Mouse (Mus musculus) midbrain, embryonic 13.5 days (tissue): ENCODE data around the gene A530016L24Rik. TPM values are rescaled to one million over a fixed set of nuclear protein-coding genes. Genes with fewer than 3 reads are reported as not detected.

Experiments
- ATAC-seq: fragments of 200-750 bp; cut with Nextera tagmentation; 2 replicates; pipeline ENCODE4 v1.8.0; 2017; ENCODE audit warnings: mild to moderate bottlenecking, moderate TSS enrichment, moderate library complexity
- H3K27ac ChIP-seq: fragments of 300-500 bp; sonication (generic); 2 replicates; pipeline ENCODE4 v1.5.1; 2015; ENCODE audit warnings: inconsistent platforms, mild to moderate bottlenecking, moderate library complexity
- H3K27me3 ChIP-seq: fragments of 300-500 bp; sonication (generic); 2 replicates; pipeline ENCODE4 v1.6.1; 2015; ENCODE audit warnings: mild to moderate bottlenecking, inconsistent platforms
- H3K36me3 ChIP-seq: fragments of 300-500 bp; sonication (generic); 2 replicates; pipeline ENCODE4 v1.6.1; 2015; ENCODE audit warnings: mild to moderate bottlenecking, inconsistent platforms
- H3K4me1 ChIP-seq: fragments of 300-500 bp; sonication (generic); replicated peaks from 2 replicates; pipeline ENCODE4 v1.6.1; 2015; ENCODE audit warnings: inconsistent platforms
- H3K4me2 ChIP-seq: fragments of 300-500 bp; sonication (generic); replicated peaks from 2 replicates; pipeline ENCODE4 v1.6.1; 2015; ENCODE audit warnings: moderate library complexity, mild to moderate bottlenecking, inconsistent platforms
- H3K4me3 ChIP-seq: fragments of 300-500 bp; sonication (generic); replicated peaks from 2 replicates; pipeline ENCODE4 v1.5.1; 2015; ENCODE audit warnings: mild to moderate bottlenecking, inconsistent platforms
- H3K9ac ChIP-seq: fragments of 300-500 bp; sonication (generic); replicated peaks from 2 replicates; pipeline ENCODE4 v1.6.1; 2015; ENCODE audit warnings: mild to moderate bottlenecking, inconsistent platforms
- H3K9me3 ChIP-seq: fragments of 300-500 bp; sonication (generic); 2 replicates; pipeline ENCODE4 v1.6.1; 2016; ENCODE audit warnings: mild to moderate bottlenecking, inconsistent platforms
- WGBS: fragments of 180-500 bp; shearing (Covaris S2); methylation state at CpG from one replicate; pipeline ENCODE4 v1.1.7; 2015; 5-methylcytosine and 5-hydroxymethylcytosine counted together
- polyA plus RNA-seq: library from polyadenylated mRNA; unstranded; fragments of >200 nt; fragmentation: Nextera tagmentation; extraction: Ambion mirVana; gene quantifications from 2 replicates; pipeline ENCODE4 v1.2.1, GENCODE M21; 2015

The A530016L24Rik gene
- polyA plus RNA-seq, 1 experiment from 2014 or later = 0.15 TPM

DNA sequence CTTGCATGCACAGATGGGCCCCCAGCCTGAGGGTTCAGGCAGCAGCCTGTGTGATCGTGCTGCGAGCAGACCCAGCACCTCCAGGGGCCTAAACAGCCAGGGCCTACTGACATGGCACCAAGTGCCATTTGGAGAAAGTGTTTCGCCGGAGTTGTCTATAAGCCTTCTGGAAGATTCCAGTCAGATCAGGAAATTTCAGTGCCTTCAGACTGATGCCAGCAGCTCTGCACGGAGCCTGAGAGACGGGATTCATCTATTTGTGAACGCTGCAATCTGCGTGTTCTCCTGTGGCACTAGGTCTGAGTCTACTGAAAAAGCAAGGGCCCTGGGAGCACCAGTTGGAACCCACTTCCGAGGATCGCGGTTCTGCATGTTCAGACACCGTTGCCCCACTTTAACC is 51.1 kb downstream of the A530016L24Rik start:
- no peaks in the 10 kb centered on the region for H3K36me3 ChIP-seq
- WGBS = 91% methylated on average over 12 of the region's 12 CpGs

DNA sequence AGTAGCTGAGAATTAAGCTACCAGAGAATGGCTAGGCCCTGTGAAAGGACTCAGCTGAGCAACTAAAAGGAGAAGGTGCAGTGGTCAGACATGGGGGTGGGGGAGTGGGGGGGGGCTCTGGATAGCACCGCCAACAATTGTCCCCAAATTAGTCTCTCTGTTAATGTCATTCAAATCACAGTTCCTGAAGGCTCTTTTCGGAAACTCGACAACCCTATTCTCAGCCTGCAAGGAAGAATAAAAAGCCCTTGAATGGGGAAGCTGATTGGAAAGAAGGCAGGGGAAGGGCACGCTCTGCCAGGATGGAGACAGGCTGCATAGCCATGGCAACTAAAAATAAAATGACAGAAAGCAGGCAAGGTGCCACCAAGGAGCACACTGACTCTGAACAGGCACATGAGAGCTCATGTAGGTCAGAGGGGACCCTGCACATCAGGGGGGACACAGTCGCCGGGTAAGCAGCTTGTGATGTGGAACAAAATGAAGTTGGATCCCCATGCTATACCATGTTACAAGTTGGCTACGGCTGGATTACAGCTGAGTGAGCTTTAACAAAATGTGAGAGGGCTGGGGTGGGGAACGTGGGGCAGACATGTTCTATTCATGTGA is 52.3 kb downstream of the A530016L24Rik start:
- Histone ChIP-seq H3K4me1 (peaks cover 50% of the 10 kb centered on the region), H3K27ac (peak overlapping the region; percentile 88), H3K9me3 (no peaks in the 10 kb centered on the region), H3K27me3 (peaks cover 27% of the 10 kb centered on the region), H3K36me3 (no peaks in the 10 kb centered on the region), H3K9ac (peak overlapping the region; percentile 40), H3K4me2 (no peak overlapping the region), H3K4me3 (no peak overlapping the region)
- WGBS = 5% methylated on average over 8 of the region's 8 CpGs
- ATAC-seq = peak; percentile 58

More for the DNA sequence above, 51.1 kb downstream of the A530016L24Rik start:
- Histone ChIP-seq H3K4me3 (no peak overlapping the region), H3K9ac (no peak overlapping the region), H3K9me3 (no peaks in the 10 kb centered on the region), H3K27ac (no peak overlapping the region; the same call in 1 of the 2 replicates), H3K4me1 (peaks cover 41% of the 10 kb centered on the region), H3K27me3 (peaks cover 27% of the 10 kb centered on the region), H3K4me2 (no peak overlapping the region)
- ATAC-seq = no peak

DNA sequence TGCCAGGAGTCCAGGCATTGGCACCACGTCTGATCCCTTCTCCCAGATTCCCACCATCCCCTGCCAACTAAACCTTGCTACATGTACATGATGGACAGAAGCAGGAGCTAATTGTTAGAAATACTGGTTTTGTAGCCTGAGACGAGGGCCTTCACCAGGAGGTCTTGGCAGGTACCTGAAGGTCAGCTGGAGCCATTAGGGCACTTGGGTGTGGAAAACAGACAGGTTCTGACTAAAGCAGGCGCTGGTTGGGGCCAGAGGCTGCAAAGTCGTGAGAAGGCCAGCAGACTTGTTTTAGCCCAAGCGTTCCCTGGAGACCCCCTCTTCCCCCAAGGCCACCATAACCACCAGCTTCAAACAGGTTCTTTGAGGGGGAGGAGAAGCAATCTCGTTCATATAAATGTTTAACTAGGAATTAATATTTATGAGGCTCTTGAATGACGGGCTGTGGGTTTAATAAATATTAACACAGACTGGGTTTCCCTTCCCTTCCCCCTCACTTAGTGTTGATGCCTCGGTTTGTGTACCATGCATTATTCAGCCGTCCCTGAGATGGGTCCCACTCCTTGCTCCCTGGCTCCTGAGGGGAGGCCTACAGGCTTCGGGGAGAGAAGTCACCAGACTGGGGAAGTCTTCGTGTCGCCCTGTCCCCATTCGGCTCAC is 53.1 kb downstream of the A530016L24Rik start:
- 32% methylated on average over 13 of the region's 13 CpGs for WGBS
- peak; percentile 75 for ATAC-seq
- H3K27me3 ChIP-seq = peaks cover 27% of the 10 kb centered on the region
- peak overlapping the region; percentile 15; the same call in 1 of the 2 replicates for H3K4me2 ChIP-seq
- H3K27ac ChIP-seq = peak overlapping the region; percentile 88
- peaks cover 50% of the 10 kb centered on the region for H3K4me1 ChIP-seq
- H3K36me3 ChIP-seq = no peaks in the 10 kb centered on the region
- no peaks in the 10 kb centered on the region for H3K9me3 ChIP-seq
- H3K9ac ChIP-seq = peak overlapping the region; percentile 47
- no peak overlapping the region for H3K4me3 ChIP-seq

DNA sequence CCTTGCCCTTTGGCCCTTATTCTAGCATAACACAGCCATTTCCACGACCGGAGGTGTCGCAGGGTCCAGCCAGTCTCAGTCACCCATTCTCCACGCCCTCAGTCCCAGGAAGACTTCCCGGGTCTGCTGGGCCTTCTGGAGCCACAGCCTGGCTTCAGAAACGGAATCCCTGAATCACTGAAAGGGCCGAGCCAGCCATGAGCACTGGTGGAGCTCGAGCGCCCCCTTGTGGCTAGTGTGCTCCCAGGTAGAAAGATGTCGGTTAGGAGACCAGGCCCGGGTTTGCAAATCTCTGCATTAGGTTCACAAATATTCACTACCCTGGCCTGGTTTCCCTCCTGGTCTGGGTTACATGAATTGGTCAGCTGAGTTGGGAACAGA is 53.7 kb downstream of the A530016L24Rik start:
- Histone ChIP-seq H3K27me3 (peaks cover 26% of the 10 kb centered on the region), H3K4me1 (peaks cover 50% of the 10 kb centered on the region), H3K4me3 (no peak overlapping the region), H3K27ac (peak overlapping the region; percentile 88), H3K4me2 (peak overlapping the region; percentile 15; the same call in 1 of the 2 replicates), H3K9ac (peak overlapping the region; percentile 47), H3K36me3 (no peaks in the 10 kb centered on the region), H3K9me3 (no peaks in the 10 kb centered on the region)
- 1% methylated on average over 11 of the region's 11 CpGs for WGBS
- peak; percentile 73 for ATAC-seq

DNA sequence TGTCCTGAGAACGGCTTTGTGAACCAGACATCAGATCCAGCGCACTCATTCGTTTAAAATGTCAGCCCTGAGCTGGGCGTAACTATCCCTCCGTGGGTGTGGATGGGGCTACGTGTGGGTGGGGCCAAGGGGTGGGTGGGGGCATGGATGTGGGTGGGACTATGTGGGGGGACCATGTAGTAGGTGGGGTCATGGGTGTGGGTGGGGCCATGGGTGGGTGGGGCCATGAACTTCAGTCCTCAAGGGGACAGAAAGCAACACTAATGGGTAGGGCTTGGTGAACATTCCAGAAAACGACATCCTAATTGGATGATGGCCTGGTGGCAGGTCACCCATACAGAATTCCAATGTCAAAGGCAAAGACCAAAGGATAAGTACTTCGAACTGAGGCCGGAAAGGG is 54.7 kb downstream of the A530016L24Rik start:
- Histone ChIP-seq H3K9ac (no peak overlapping the region), H3K4me1 (peaks cover 50% of the 10 kb centered on the region), H3K4me3 (no peak overlapping the region), H3K27me3 (peaks cover 15% of the 10 kb centered on the region), H3K36me3 (no peaks in the 10 kb centered on the region), H3K27ac (no peak overlapping the region), H3K4me2 (no peak overlapping the region), H3K9me3 (no peaks in the 10 kb centered on the region)
- no peak for ATAC-seq
- WGBS = 75% methylated on average over 9 of the region's 9 CpGs

DNA sequence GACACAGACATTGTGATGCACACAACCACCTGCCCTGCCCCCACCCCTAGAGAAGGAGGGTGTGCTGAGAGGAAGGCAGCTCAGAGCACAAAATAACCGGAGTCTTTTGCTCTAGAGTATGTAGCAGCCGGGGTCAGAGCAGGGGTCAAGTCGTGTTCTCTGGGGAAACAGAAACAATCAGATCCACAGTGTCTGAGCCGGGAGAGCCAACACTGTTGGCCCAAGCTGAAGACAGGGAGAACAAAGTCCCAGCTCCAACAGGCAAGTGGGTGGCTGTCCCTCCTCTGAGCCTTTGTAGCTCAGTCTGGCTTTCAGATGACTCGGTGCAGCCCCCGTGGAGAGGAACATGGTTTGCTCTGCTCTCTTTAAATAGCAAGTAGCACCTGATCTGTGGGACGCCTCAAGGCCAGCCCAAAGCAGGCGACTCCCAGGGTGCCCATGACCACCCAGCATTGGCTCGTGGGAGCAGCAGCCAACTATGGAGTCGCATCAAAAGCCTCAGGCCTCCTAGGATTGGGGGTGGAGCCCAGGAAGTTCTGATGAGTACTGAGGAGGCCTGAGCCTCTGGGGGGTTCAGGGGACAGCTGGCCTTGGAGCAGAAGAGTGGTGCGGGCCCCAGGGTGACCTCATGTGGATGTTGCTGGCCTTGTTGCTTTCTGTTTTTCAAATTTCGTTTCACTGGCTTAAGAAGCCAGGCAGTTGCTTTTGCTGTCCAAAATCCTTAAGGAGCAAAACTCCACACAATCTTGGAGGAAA is 55.9 kb downstream of the A530016L24Rik start:
- H3K9me3 ChIP-seq = no peaks in the 10 kb centered on the region
- 0 out of 2 replicates have a peak overlapping the region, but pooled peaks have one; percentile 16 for H3K9ac ChIP-seq
- no peaks in the 10 kb centered on the region for H3K36me3 ChIP-seq
- peaks cover 11% of the 10 kb centered on the region; the same call in 1 of the 2 replicates for H3K27me3 ChIP-seq
- peaks cover 50% of the 10 kb centered on the region for H3K4me1 ChIP-seq
- no peak overlapping the region for H3K4me3 ChIP-seq
- no peak overlapping the region for H3K4me2 ChIP-seq
- H3K27ac ChIP-seq = peak overlapping the region; percentile 14
- 29% methylated on average over 12 of the region's 12 CpGs for WGBS
- ATAC-seq = no peak

DNA sequence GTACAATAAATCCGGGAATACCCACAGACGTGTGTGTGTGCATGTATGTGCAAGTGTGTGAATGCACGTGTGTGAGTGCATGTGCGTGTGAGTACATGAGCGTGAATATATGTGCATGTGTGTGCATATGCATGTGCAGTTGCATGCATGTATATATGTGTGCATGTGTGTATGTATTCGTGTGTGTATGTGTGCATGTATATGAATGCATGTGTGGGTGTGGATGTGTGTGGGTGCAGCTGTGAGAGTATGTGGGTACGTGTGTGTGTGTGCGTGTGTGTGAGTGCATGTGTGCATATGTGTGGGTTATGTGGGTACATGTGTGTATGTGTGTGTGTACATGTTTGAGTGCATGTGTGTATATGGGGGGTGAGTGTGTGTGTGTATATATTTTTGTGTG is 56.9 kb downstream of the A530016L24Rik start:
- Histone ChIP-seq H3K9me3 (no peaks in the 10 kb centered on the region), H3K9ac (no peak overlapping the region), H3K4me3 (no peak overlapping the region), H3K4me2 (no peak overlapping the region), H3K36me3 (no peaks in the 10 kb centered on the region), H3K27me3 (peaks cover 11% of the 10 kb centered on the region; the same call in 1 of the 2 replicates), H3K4me1 (peaks cover 40% of the 10 kb centered on the region), H3K27ac (no peak overlapping the region)
- 86% methylated on average over 8 of the region's 8 CpGs for WGBS
- ATAC-seq = no peak

DNA sequence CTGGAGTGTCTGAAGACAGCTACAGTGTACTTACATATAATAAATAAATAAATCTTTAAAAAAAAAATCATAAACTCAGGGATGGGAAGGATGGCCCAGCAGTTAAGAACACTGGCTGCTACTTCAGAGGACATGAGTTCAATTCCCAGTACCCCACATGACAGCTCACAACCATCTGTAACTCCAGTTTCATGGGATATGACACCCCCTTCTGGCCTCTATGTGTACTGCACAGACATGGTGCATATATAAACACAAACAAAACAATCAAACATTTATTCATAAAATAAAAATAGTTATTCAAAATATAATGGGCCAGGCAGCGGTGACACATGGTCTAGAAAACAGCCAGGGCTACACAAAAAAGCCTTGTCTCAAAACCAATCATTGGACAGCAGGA is 60.0 kb downstream of the A530016L24Rik start:
- Histone ChIP-seq H3K27ac (no peak overlapping the region), H3K9me3 (no peaks in the 10 kb centered on the region), H3K9ac (no peak overlapping the region), H3K36me3 (no peaks in the 10 kb centered on the region), H3K4me2 (no peak overlapping the region), H3K4me1 (peaks cover 32% of the 10 kb centered on the region), H3K27me3 (peaks cover 3% of the 10 kb centered on the region; the same call in 1 of the 2 replicates), H3K4me3 (no peak overlapping the region)
- no peak for ATAC-seq
- WGBS = 100% methylated on average over 1 of the region's 1 CpGs

Other genes with a start within 250 kb of the A530016L24Rik start
- 35.3 and 36.9 TPM in 2 replicates for gene Tmem179, start 27.3 kb downstream of the A530016L24Rik start, polyA plus RNA-seq
- 0.43 and 1.8 TPM in 2 replicates for gene Inf2, start 99.3 kb downstream of the A530016L24Rik start, polyA plus RNA-seq
- gene Adssl1, start 130.6 kb downstream of the A530016L24Rik start, polyA plus RNA-seq = 1.1 and 1.5 TPM in 2 replicates
- 83.0 and 96.5 TPM in 2 replicates for gene Siva1, start 155.2 kb downstream of the A530016L24Rik start, polyA plus RNA-seq
- gene Akt1, start 185.4 kb downstream of the A530016L24Rik start, polyA plus RNA-seq = 55.9 and 61.1 TPM in 2 replicates
- 2.8 and 3.3 TPM in 2 replicates for gene Zbtb42, start 189.4 kb downstream of the A530016L24Rik start, polyA plus RNA-seq
- gene Cep170b, start 231.0 kb downstream of the A530016L24Rik start, polyA plus RNA-seq = 20.2 and 22.0 TPM in 2 replicates